Mouse (Mus musculus) stomach, postnatal 0 days (tissue): Measurements from ENCODE around the gene Cog8. TPM values are rescaled to one million over a fixed set of nuclear protein-coding genes. Genes with fewer than 3 reads are reported as not detected.
A peak's percentile ranks its signal among the peaks of the same experiment; 100 is the strongest.

Experiments used
- ATAC-seq: fragments of 200-750 bp; cut with Nextera tagmentation; 2 replicates; pipeline ENCODE4 v1.8.0; 2017; ENCODE audit not compliant: low FRiP score, low TSS enrichment
- DNase-seq: peaks from one replicate; pipeline ENCODE4 v3.0.0-alpha.2; 2016; ENCODE audit warnings: low spot score
- H3K27ac ChIP-seq: fragments of 300-500 bp; sonication (generic); replicated peaks from 2 replicates; pipeline ENCODE4 v1.5.1; 2014; ENCODE audit warnings: mild to moderate bottlenecking, control low read depth
- H3K27me3 ChIP-seq: fragments of 300-500 bp; sonication (generic); 2 replicates; pipeline ENCODE4 v1.6.1; 2014; ENCODE audit warnings: low read length; ENCODE audit not compliant: control insufficient read depth, insufficient read depth
- H3K36me3 ChIP-seq: fragments of 300-500 bp; sonication (generic); 2 replicates; pipeline ENCODE4 v1.6.1; 2014; ENCODE audit warnings: low read length, mixed read lengths; ENCODE audit not compliant: control insufficient read depth, insufficient read depth
- H3K4me1 ChIP-seq: fragments of 300-500 bp; sonication (generic); replicated peaks from 2 replicates; pipeline ENCODE4 v1.6.1; 2014; ENCODE audit warnings: antibody characterized with exemption; ENCODE audit not compliant: control insufficient read depth, insufficient read depth
- H3K4me2 ChIP-seq: fragments of 300-500 bp; sonication (generic); replicated peaks from 2 replicates; pipeline ENCODE4 v1.6.1; 2014; ENCODE audit warnings: low read depth, mild to moderate bottlenecking, control low read depth, moderate library complexity
- H3K4me3 ChIP-seq: fragments of 300-500 bp; sonication (generic); 2 replicates; pipeline ENCODE4 v1.5.1; 2014; ENCODE audit warnings: low read depth, low read length, control low read depth
- H3K9ac ChIP-seq: fragments of 300-500 bp; sonication (generic); 2 replicates; pipeline ENCODE4 v1.6.1; 2014; ENCODE audit warnings: mild to moderate bottlenecking, low read length, control low read depth, mixed read lengths
- H3K9me3 ChIP-seq: fragments of 300-500 bp; sonication (generic); 2 replicates; pipeline ENCODE4 v1.6.1; 2016; ENCODE audit warnings: low read length; ENCODE audit not compliant: control insufficient read depth
- CTCF ChIP-seq: IDR thresholded peaks from 2 replicates; pipeline ENCODE4 v1.5.1; 2016; ENCODE audit warnings: antibody characterized with exemption, low read depth, mild to moderate bottlenecking, moderate library complexity
- EP300 ChIP-seq: optimal IDR thresholded peaks from 2 replicates; pipeline ENCODE3; 2016; ENCODE audit warnings: antibody characterized with exemption
- WGBS: fragments of 180-500 bp; shearing (Covaris S2); extraction: QIAGEN DNeasy Blood & Tissue Kit; methylation state at CpG from one replicate; pipeline ENCODE4 v1.1.7; 2014; 5-methylcytosine and 5-hydroxymethylcytosine counted together
- polyA plus RNA-seq: library from polyadenylated mRNA; unstranded; fragments of >200 nt; fragmentation: Nextera tagmentation; extraction: Ambion mirVana; gene quantifications from 2 replicates; pipeline ENCODE4 v1.2.1, GENCODE M21; 2015

Cog8 gene
- polyA plus RNA-seq, 1 experiment from 2014 or later: 22.2 TPM

- no peak overlapping the region for H3K9ac ChIP-seq
- H3K36me3 ChIP-seq: peaks cover 20% of the 10 kb centered on the region; the same call in 1 of the 2 replicates
- H3K27ac ChIP-seq: no peak overlapping the region
- no peaks in the 10 kb centered on the region for H3K4me1 ChIP-seq
- H3K9me3 ChIP-seq: no peaks in the 10 kb centered on the region
- no peak for DNase-seq
- H3K27me3 ChIP-seq: no peaks in the 10 kb centered on the region
- peak overlapping the region; percentile 88 for H3K4me2 ChIP-seq
- peak overlapping the region; percentile 89; the same call in 1 of the 2 replicates for H3K4me3 ChIP-seq
- no peak for ATAC-seq
- TF ChIP-seq EP300: no peak
- no peak for TF ChIP-seq CTCF
- 96% methylated on average over 4 of the region's 4 CpGs for WGBS
These were observed 7.0 kb downstream of the Cog8 start for GRCm38 (mm10) chr8:107049480-107049879.

GRCm38 (mm10) chr8:107048061-107048941 lies 8.2 kb downstream of the Cog8 start, which contains the start of gene Pdf:
Gene Pdf, minus strand, starts transcription at chr8:107048614.
- WGBS: under 1% methylated on average over 85 of the region's 87 CpGs
- Histone ChIP-seq H3K27ac (peak within 1 kb of the TSS; percentile 94), H3K4me2 (peak within 1 kb of the TSS; percentile 88), H3K36me3 (peaks cover 27% of the 10 kb centered on the region), H3K4me3 (peak within 1 kb of the TSS; percentile 89), H3K9me3 (no peaks in the 10 kb centered on the region), H3K27me3 (no peaks in the 10 kb centered on the region), H3K9ac (peak within 1 kb of the TSS; percentile 82), H3K4me1 (no peaks in the 10 kb centered on the region)
- DNase-seq (peak; percentile 87), ATAC-seq (peak; percentile 90)
- TF ChIP-seq CTCF: no peak
- no peak for TF ChIP-seq EP300

- no peaks in the 10 kb centered on the region for H3K4me1 ChIP-seq
- WGBS: 75% methylated on average over 5 of the region's 5 CpGs
- H3K27ac ChIP-seq: no peak overlapping the region
- H3K9ac ChIP-seq: 0 out of 2 replicates have a peak overlapping the region, but pooled peaks have one; percentile 35
- H3K27me3 ChIP-seq: no peaks in the 10 kb centered on the region
- H3K4me3 ChIP-seq: no peak overlapping the region
- H3K9me3 ChIP-seq: no peaks in the 10 kb centered on the region
- DNase-seq (no peak), ATAC-seq (no peak)
- peaks cover 31% of the 10 kb centered on the region for H3K36me3 ChIP-seq
- TF ChIP-seq CTCF (no peak), EP300 (no peak)
- H3K4me2 ChIP-seq: no peak overlapping the region; the same call in 1 of the 2 replicates
These were observed 9.5 kb downstream of the Cog8 start for GRCm38 (mm10) chr8:107046976-107047375.

- no peak for TF ChIP-seq CTCF
- TF ChIP-seq EP300: no peak
- no peak for DNase-seq
- Histone ChIP-seq H3K4me2 (no peak overlapping the region), H3K9me3 (no peaks in the 10 kb centered on the region), H3K4me3 (no peak overlapping the region), H3K4me1 (no peaks in the 10 kb centered on the region), H3K27me3 (no peaks in the 10 kb centered on the region), H3K36me3 (peaks cover 32% of the 10 kb centered on the region), H3K9ac (no peak overlapping the region), H3K27ac (no peak overlapping the region)
- 90% methylated on average over 6 of the region's 6 CpGs for WGBS
- ATAC-seq: no peak
These were observed 11.0 kb downstream of the Cog8 start for GRCm38 (mm10) chr8:107045478-107045877.

GRCm38 (mm10) chr8:107040632-107041031 lies 15.9 kb downstream of the Cog8 start:
- Histone ChIP-seq H3K36me3 (peaks cover 38% of the 10 kb centered on the region), H3K9ac (no peak overlapping the region), H3K27ac (no peak overlapping the region), H3K27me3 (no peaks in the 10 kb centered on the region), H3K4me3 (no peak overlapping the region), H3K9me3 (no peaks in the 10 kb centered on the region), H3K4me2 (no peak overlapping the region), H3K4me1 (no peaks in the 10 kb centered on the region)
- DNase-seq: no peak
- 81% methylated on average over 7 of the region's 7 CpGs for WGBS
- no peak for TF ChIP-seq CTCF
- no peak for TF ChIP-seq EP300
- ATAC-seq: no peak

GRCm38 (mm10) chr8:107036626-107037025 lies 19.9 kb downstream of the Cog8 start:
- no peak overlapping the region for H3K9ac ChIP-seq
- DNase-seq (no peak), ATAC-seq (no peak)

More at GRCm38 (mm10) chr8:107036626-107037025, 19.9 kb downstream of the Cog8 start:
- Histone ChIP-seq H3K4me1 (0 out of 2 replicates have a peak, but pooled peaks cover 2% of the 10 kb centered on the region), H3K36me3 (peaks cover 12% of the 10 kb centered on the region; the same call in 1 of the 2 replicates), H3K4me3 (no peak overlapping the region), H3K27me3 (no peaks in the 10 kb centered on the region), H3K27ac (no peak overlapping the region), H3K9me3 (no peaks in the 10 kb centered on the region), H3K4me2 (no peak overlapping the region)
- TF ChIP-seq EP300 (no peak), CTCF (no peak)
- WGBS: 74% methylated on average over 8 of the region's 8 CpGs
